Mouse (Mus musculus): ENCODE data around the gene Btbd17.

Gene Btbd17

DNA sequence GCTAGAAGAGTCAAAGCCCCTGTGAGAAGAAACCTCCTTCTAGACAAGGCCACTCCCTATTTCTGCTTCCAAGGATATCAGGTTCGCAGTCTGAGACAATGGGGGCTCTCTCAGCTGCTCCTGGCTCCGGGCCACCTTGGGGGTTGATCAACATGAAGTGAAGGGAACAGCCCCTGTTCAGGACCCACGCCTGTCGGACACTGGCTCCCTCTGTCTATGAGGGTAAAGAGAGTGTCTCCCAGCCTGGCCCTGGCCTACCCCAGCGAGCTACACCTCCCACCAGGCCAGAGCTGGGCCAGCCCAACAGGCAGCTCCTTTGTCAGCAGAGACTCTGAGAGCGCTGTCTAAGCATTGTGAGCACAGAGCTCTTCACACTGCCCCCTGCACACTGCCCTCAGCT lies 25.8 kb downstream of the Btbd17 start:
- in situ Hi-C loops (cut with MseI, MboI), result no loop called here

GRCm38 (mm10) chr11:114764820-114765818 lies 30.6 kb downstream of the Btbd17 start, which contains the start of gene Kif19a:
Gene Kif19a, plus strand, starts transcription at chr11:114765388.
- in situ Hi-C loops (cut with MseI, MboI), result no loop called here

DNA sequence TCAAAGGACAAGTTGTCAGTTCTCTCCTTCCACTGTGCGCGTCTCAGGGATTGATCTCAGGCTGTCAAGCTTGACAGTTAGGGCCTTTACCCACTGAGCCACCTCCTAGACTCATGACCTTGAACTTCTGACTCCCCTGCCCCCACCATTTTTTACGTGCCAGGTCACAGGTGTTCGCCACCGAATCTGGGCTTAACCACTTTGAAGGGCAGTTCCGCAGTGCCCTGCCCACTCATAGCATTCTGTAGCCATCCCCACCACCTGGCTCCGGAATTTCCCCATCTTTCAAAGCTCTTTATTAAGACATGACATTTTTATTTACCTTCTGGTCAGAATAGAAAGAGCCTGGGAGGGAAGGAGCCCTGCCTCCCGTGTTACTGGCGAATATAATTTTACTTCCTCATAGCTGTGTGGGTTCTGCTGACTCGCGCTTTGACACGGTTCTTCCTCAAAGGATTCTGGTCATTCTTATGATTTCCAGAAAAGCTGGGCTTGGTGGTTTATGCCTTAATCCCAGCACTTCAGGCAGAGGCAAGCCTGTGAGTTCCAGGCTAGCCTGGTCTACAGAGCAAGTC lies 48.1 kb downstream of the Btbd17 start:
- in situ Hi-C loops (cut with MseI, MboI), result loop anchor here in 1 of 2 experiments (10.0 kb wide), 1 partner anchor 167 kb away; no protein-coding TSS in a partner anchor

DNA sequence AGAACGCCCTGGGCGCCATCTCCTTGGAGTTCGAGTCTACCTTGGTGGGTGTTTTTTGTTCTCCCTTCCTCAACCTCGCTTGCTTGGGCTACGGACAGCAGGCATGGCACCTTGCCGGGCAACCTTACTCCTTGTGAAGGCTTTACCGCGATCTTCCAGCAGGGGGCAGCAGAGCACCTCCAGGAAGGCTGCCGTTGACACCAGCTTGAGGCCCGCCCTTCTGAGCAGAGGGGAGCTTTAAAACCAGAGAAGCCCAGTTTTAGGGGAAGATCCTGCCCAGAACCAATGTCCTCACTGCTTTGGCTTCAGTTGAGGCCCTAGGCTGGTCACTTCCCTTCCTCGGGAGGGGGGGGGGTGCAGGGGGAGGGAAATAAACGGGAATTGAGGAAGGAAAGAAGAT lies 50.6 kb downstream of the Btbd17 start:
- in situ Hi-C loops (cut with MseI, MboI), result loop anchor here in 1 of 2 experiments (10.0 kb wide), 1 partner anchor 170 kb away; no protein-coding TSS in a partner anchor

DNA sequence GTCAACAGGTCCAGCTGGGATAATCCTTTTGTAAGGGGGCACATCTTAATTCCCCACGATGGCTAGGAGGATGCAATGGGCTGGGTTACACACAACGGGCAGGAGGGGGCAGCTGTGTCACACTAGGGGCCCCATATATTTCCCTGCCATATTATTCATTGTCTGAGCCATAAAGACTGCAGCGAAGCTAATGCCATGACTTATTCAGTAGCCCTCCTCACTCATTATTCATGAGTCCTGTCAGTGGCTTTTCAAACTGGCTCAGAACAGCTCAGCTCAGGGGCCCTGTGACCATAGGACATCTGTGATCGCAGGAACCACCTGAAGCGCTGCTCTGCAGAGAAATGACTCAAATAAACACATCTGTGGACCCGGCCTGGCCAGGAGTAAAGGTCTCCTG lies 54.3 kb downstream of the Btbd17 start:
- in situ Hi-C loops (cut with MseI, MboI), result loop anchor here (5.0 to 10.0 kb wide), 2 partner anchors 171 to 173 kb away; no protein-coding TSS in a partner anchor

Measured in mouse trophoblast stem cell (cell line).